Mouse (Mus musculus): ENCODE measurements around the gene Rab5c. TPM values are rescaled to one million over a fixed set of nuclear protein-coding genes. Genes with fewer than 3 reads are reported as not detected.

Gene Rab5c
- polyA plus RNA-seq, 1 experiment from 2014 or later, result 194 TPM

- DNase-seq (ENCODE audit: low read depth, low spot score) (no peak), ATAC-seq (no peak)
- in situ Hi-C loops (cut with MboI; ENCODE audit: low pct_unique_long_range_greater_than_20kb), result no loop called here
- no peak for TF ChIP-seq CTCF (IDR thresholded peaks at IDR 0.05)
- ChIA-PET POLR2A (no interaction called here), CTCF (interaction anchor here (1.0 to 2.1 kb wide), 6 partner anchors 9 to 345 kb away, joined by 3 to 5 read pairs (median 4); partner anchors contain the start of gene Kat2a)
- no peaks in the 10 kb centered on the region for H3K27me3 ChIP-seq
Measured at GRCm38 (mm10) chr11:100703366-100703765, 34.6 kb downstream of the Rab5c start.

GRCm38 (mm10) chr11:100702906-100703305 lies 35.1 kb downstream of the Rab5c start:
- DNase-seq (ENCODE audit: low read depth, low spot score) (no peak), ATAC-seq (no peak)
- in situ Hi-C loops (cut with MboI; ENCODE audit: low pct_unique_long_range_greater_than_20kb), result no loop called here
- H3K27me3 ChIP-seq, result no peaks in the 10 kb centered on the region
- ChIA-PET CTCF (interaction anchor here (1.3 to 2.1 kb wide), 5 partner anchors 9 to 345 kb away, joined by 3 to 5 read pairs (median 5); partner anchors contain the start of gene Kat2a), POLR2A (no interaction called here)
- TF ChIP-seq CTCF (IDR thresholded peaks at IDR 0.05), result no peak

- in situ Hi-C loops (cut with MboI; ENCODE audit: low pct_unique_long_range_greater_than_20kb), result no loop called here
- CTCF ChIA-PET, result interaction anchor here (1.2 to 2.1 kb wide), 5 partner anchors 10 to 344 kb away, joined by 3 to 5 read pairs (median 5); partner anchors contain the start of genes Dnajc7 and Kat2a
- TF ChIP-seq CTCF (IDR thresholded peaks at IDR 0.05), result no peak
- no peak for ATAC-seq
- DNase-seq (ENCODE audit: low read depth, low spot score), result peak; percentile 53
- H3K27me3 ChIP-seq, result no peaks in the 10 kb centered on the region
- POLR2A ChIA-PET, result no interaction called here
Measured at GRCm38 (mm10) chr11:100702081-100702851, 35.7 kb downstream of the Rab5c start.

- no peak for DNase-seq (ENCODE audit: low read depth, low spot score)
- no peaks in the 10 kb centered on the region for H3K27me3 ChIP-seq
- no peak for ATAC-seq
- no peak for TF ChIP-seq CTCF (IDR thresholded peaks at IDR 0.05)
- ChIA-PET POLR2A (no interaction called here), CTCF (interaction anchor here (0.9 to 1.2 kb wide), 2 partner anchors 74 to 81 kb away, joined by 3 read pairs; partner anchors contain the start of gene Dnajc7)
- in situ Hi-C loops (cut with MboI; ENCODE audit: low pct_unique_long_range_greater_than_20kb), result no loop called here
Measured at GRCm38 (mm10) chr11:100701301-100701700, 36.7 kb downstream of the Rab5c start.

GRCm38 (mm10) chr11:100700710-100701109 lies 37.3 kb downstream of the Rab5c start:
- no peaks in the 10 kb centered on the region for H3K27me3 ChIP-seq
- POLR2A ChIA-PET, result interaction anchor here (1.1 kb wide), 1 partner anchor 11 kb away, joined by 3 read pairs; no protein-coding TSS in a partner anchor
- CTCF ChIA-PET, result interaction anchor here (0.9 kb wide), 1 partner anchor 74 kb away, joined by 3 read pairs; no protein-coding TSS in a partner anchor
- in situ Hi-C loops (cut with MboI; ENCODE audit: low pct_unique_long_range_greater_than_20kb), result no loop called here
- ATAC-seq, result no peak
- DNase-seq (ENCODE audit: low read depth, low spot score), result no peak
- no peak for TF ChIP-seq CTCF (IDR thresholded peaks at IDR 0.05)

GRCm38 (mm10) chr11:100697921-100698320 lies 40.1 kb downstream of the Rab5c start:
- ChIA-PET POLR2A (no interaction called here), CTCF (no interaction called here)
- no peaks in the 10 kb centered on the region for H3K27me3 ChIP-seq
- no peak for TF ChIP-seq CTCF (IDR thresholded peaks at IDR 0.05)
- in situ Hi-C loops (cut with MboI; ENCODE audit: low pct_unique_long_range_greater_than_20kb), result loop anchor here (5.0 kb wide), 3 partner anchors 76 to 276 kb away; partner anchors contain the start of genes Cnp and Dnajc7
- ATAC-seq, result no peak
- DNase-seq (ENCODE audit: low read depth, low spot score), result no peak

GRCm38 (mm10) chr11:100694926-100695325 lies 43.1 kb downstream of the Rab5c start:
- ChIA-PET CTCF (interaction anchor here (0.9 to 1.1 kb wide), 4 partner anchors 35 to 125 kb away, joined by 3 to 5 read pairs (median 4); no protein-coding TSS in a partner anchor), POLR2A (no interaction called here)
- DNase-seq (ENCODE audit: low read depth, low spot score), result no peak
- H3K27me3 ChIP-seq, result peaks cover 5% of the 10 kb centered on the region
- no peak for ATAC-seq
- in situ Hi-C loops (cut with MboI; ENCODE audit: low pct_unique_long_range_greater_than_20kb), result loop anchor here (5.0 kb wide), 3 partner anchors 73 to 273 kb away; partner anchors contain the start of genes Cnp and Dnajc7
- TF ChIP-seq CTCF (IDR thresholded peaks at IDR 0.05), result peak; percentile 96

GRCm38 (mm10) chr11:100693154-100693553 lies 44.9 kb downstream of the Rab5c start:
- in situ Hi-C loops (cut with MboI; ENCODE audit: low pct_unique_long_range_greater_than_20kb), result no loop called here
- ChIA-PET CTCF (interaction anchor here (0.9 kb wide), 1 partner anchor 67 kb away, joined by 3 read pairs; no protein-coding TSS in a partner anchor), POLR2A (no interaction called here)
- DNase-seq (ENCODE audit: low read depth, low spot score) (no peak), ATAC-seq (no peak)
- H3K27me3 ChIP-seq, result peaks cover 5% of the 10 kb centered on the region
- no peak for TF ChIP-seq CTCF (IDR thresholded peaks at IDR 0.05)

GRCm38 (mm10) chr11:100692164-100692616 lies 45.8 kb downstream of the Rab5c start, which contains the start of gene Zfp385c:
TSS of gene Zfp385c (minus strand) at chr11:100692455.
- CTCF ChIA-PET, result no interaction called here
- in situ Hi-C loops (cut with MboI; ENCODE audit: low pct_unique_long_range_greater_than_20kb), result no loop called here
- POLR2A ChIA-PET, result no interaction called here
- TF ChIP-seq CTCF (IDR thresholded peaks at IDR 0.05), result no peak
- no peak for ATAC-seq
- H3K27me3 ChIP-seq, result peaks cover 5% of the 10 kb centered on the region
- DNase-seq (ENCODE audit: low read depth, low spot score), result no peak

- ATAC-seq (no peak), DNase-seq (ENCODE audit: low read depth, low spot score) (no peak)
- H3K27me3 ChIP-seq, result peaks cover 5% of the 10 kb centered on the region
- POLR2A ChIA-PET, result no interaction called here
- CTCF ChIA-PET, result no interaction called here
- in situ Hi-C loops (cut with MboI; ENCODE audit: low pct_unique_long_range_greater_than_20kb), result no loop called here
- no peak for TF ChIP-seq CTCF (IDR thresholded peaks at IDR 0.05)
Measured at GRCm38 (mm10) chr11:100690389-100690788, 47.6 kb downstream of the Rab5c start.

- ChIA-PET CTCF (no interaction called here), POLR2A (no interaction called here)
- TF ChIP-seq CTCF (IDR thresholded peaks at IDR 0.05), result no peak
- in situ Hi-C loops (cut with MboI; ENCODE audit: low pct_unique_long_range_greater_than_20kb), result no loop called here
- DNase-seq (ENCODE audit: low read depth, low spot score), result no peak
- no peak for ATAC-seq
- H3K27me3 ChIP-seq, result peaks cover 11% of the 10 kb centered on the region
Measured at GRCm38 (mm10) chr11:100688443-100688842, 49.6 kb downstream of the Rab5c start.

Data from Patski (cell line).